Mouse (Mus musculus): ENCODE measurements at regions not wholly inside any gene's neighbourhood (a gene's known extent, or its start where the extent isn't known, plus 50 kb on each side); places are given as distances from the start of the nearest gene placed in this dataset.

- TF ChIP-seq CTCF (IDR thresholded peaks at IDR 0.05; ENCODE audit: insufficient read depth, low read depth, low read length) (no peak), POLR2A (IDR thresholded peaks at IDR 0.05; ENCODE audit: insufficient read depth, low read depth, low read length) (no peak)
Measured at GRCm38 (mm10) chr15:70982719-70983118, 2851.6 kb upstream of the Gm6569 start.
